8 mouse cellular contexts compared by ENCODE assay signal in genomic region chr5:123747604-123748003, GRCm38 (mm10). TPM values are rescaled to one million over a fixed set of nuclear protein-coding genes. Genes with fewer than 3 reads are reported as not detected.
A peak's percentile ranks its signal among the peaks of the same experiment; 100 is the strongest.
DNase-seq lines count a peak whose midpoint lies in the region; ATAC-seq lines count a peak whose summit lies in the region.

No protein-coding gene starts in this region.

- WGBS in heart, embryonic 16.5 days = 18% methylated on average over 7 of the region's 7 CpGs
- WGBS in hindbrain, embryonic 13.5 days = 27% methylated on average over 7 of the region's 7 CpGs
- WGBS in midbrain, embryonic 14.5 days = 17% methylated on average over 7 of the region's 7 CpGs

- H3K9ac ChIP-seq in heart, embryonic 16.5 days (ENCODE audit: low read length) = peak overlapping the region; percentile 83
- peak overlapping the region; percentile 84 for H3K9ac ChIP-seq in hindbrain, embryonic 13.5 days
- peak overlapping the region; percentile 67 for H3K9ac ChIP-seq in midbrain, embryonic 14.5 days (replicated peaks; ENCODE audit: low read length)

- H3K9me3 ChIP-seq in heart, embryonic 16.5 days (replicated peaks; ENCODE audit: control insufficient read depth, low read length) = no peaks in the 10 kb centered on the region
- H3K9me3 ChIP-seq in hindbrain, embryonic 13.5 days = no peaks in the 10 kb centered on the region
- no peaks in the 10 kb centered on the region for H3K9me3 ChIP-seq in midbrain, embryonic 14.5 days (ENCODE audit: control insufficient read depth, low read length)

- H3K4me3 ChIP-seq in heart, embryonic 16.5 days (ENCODE audit: low read length) = peak overlapping the region; percentile 62
- peak overlapping the region; percentile 72 for H3K4me3 ChIP-seq in hindbrain, embryonic 13.5 days
- peak overlapping the region; percentile 66 for H3K4me3 ChIP-seq in midbrain, embryonic 14.5 days (replicated peaks; ENCODE audit: low read depth, low read length)

- H3K36me3 ChIP-seq in heart, embryonic 16.5 days (ENCODE audit: control insufficient read depth, insufficient read depth) = peaks cover 20% of the 10 kb centered on the region
- peaks cover 21% of the 10 kb centered on the region for H3K36me3 ChIP-seq in hindbrain, embryonic 13.5 days
- H3K36me3 ChIP-seq in midbrain, embryonic 14.5 days (ENCODE audit: control insufficient read depth, insufficient read depth, low read length) = peaks cover 26% of the 10 kb centered on the region

- ATAC-seq in heart, embryonic 16.5 days (replicated peaks; ENCODE audit: extremely low read depth, insufficient read depth, low FRiP score) = no peak
- ATAC-seq in hindbrain, embryonic 13.5 days (ENCODE audit: low FRiP score) = no peak
- ATAC-seq in midbrain, embryonic 14.5 days (ENCODE audit: low FRiP score, low TSS enrichment) = no peak

- no peaks in the 10 kb centered on the region for H3K27me3 ChIP-seq in heart, embryonic 16.5 days (ENCODE audit: control insufficient read depth, insufficient read depth, low read length)
- H3K27me3 ChIP-seq in hindbrain, embryonic 13.5 days = no peaks in the 10 kb centered on the region
- H3K27me3 ChIP-seq in midbrain, embryonic 14.5 days (ENCODE audit: control insufficient read depth, insufficient read depth, low read length) = no peaks in the 10 kb centered on the region

- no peak overlapping the region for H3K27ac ChIP-seq in heart, embryonic 16.5 days (ENCODE audit: low read length)
- no peak overlapping the region for H3K27ac ChIP-seq in hindbrain, embryonic 13.5 days
- H3K27ac ChIP-seq in midbrain, embryonic 14.5 days (replicated peaks; ENCODE audit: low read depth, low read length) = 0 out of 2 replicates have a peak overlapping the region, but pooled peaks have one; percentile 37

- intact Hi-C loops in left cerebral cortex, postnatal 4 days (cut with DNase I) = loop anchor here (2.0 kb wide), 1 partner anchor 159 kb away; the partner anchor contains the start of gene Denr

- DNase-seq in heart, postnatal 4 days = no peak
- DNase-seq in adipocyte (ENCODE audit: low spot score) = peak; percentile 35
- DNase-seq in midbrain, embryonic 14.5 days = peak; percentile 59
- DNase-seq in cerebellum, postnatal 4 days (ENCODE audit: low spot score in 2 of 2) = no peak
- DNase-seq in cerebellum, adult 18-20 months = no peak
- DNase-seq in left cerebral cortex, postnatal 4 days = no peak

- peaks cover 34% of the 10 kb centered on the region for H3K4me1 ChIP-seq in heart, embryonic 16.5 days (ENCODE audit: control insufficient read depth, insufficient read depth, low read length)
- H3K4me1 ChIP-seq in hindbrain, embryonic 13.5 days (replicated peaks) = peaks cover 38% of the 10 kb centered on the region
- H3K4me1 ChIP-seq in midbrain, embryonic 14.5 days (ENCODE audit: control insufficient read depth, insufficient read depth, low read length) = peaks cover 25% of the 10 kb centered on the region

- H3K4me2 ChIP-seq in heart, embryonic 16.5 days (ENCODE audit: low read depth, low read length) = peak overlapping the region; percentile 93
- H3K4me2 ChIP-seq in hindbrain, embryonic 13.5 days = peak overlapping the region; percentile 70
- H3K4me2 ChIP-seq in midbrain, embryonic 14.5 days (ENCODE audit: low read length) = peak overlapping the region; percentile 89

RNA-seq across cellular contexts. Expression of gene Rsrc2, which starts 1.6 kb away (rescaled TPM):
- polyA plus RNA-seq in heart, embryonic 16.5 days (2015; fragmentation: Nextera tagmentation; extraction: Ambion mirVana) = 70.6 and 83.9 TPM in 2 replicates
- total RNA-seq in heart, postnatal 4 days (2021) = 10 to 100 TPM; 56.1 to 58.7 TPM
- polyA plus RNA-seq in hindbrain, embryonic 13.5 days (2015; fragmentation: Nextera tagmentation; extraction: Ambion mirVana) = 169 and 177 TPM in 2 replicates
- 137 and 138 TPM in 2 replicates for polyA plus RNA-seq in midbrain, embryonic 14.5 days (2014; fragmentation: Nextera tagmentation; extraction: Ambion mirVana)
- 10 to 100 TPM; 94.9 to 95.1 TPM for total RNA-seq in left cerebral cortex, postnatal 4 days (2021)

RNA-seq across cellular contexts. Expression of gene Kntc1, which starts 1.9 kb away (rescaled TPM):
- polyA plus RNA-seq in heart, embryonic 16.5 days (2015; fragmentation: Nextera tagmentation; extraction: Ambion mirVana) = 16.4 and 17.8 TPM in 2 replicates
- total RNA-seq in heart, postnatal 4 days (2021) = 10 to 100 TPM; 26.0 to 29.4 TPM
- polyA plus RNA-seq in hindbrain, embryonic 13.5 days (2015; fragmentation: Nextera tagmentation; extraction: Ambion mirVana) = 7.2 and 7.4 TPM in 2 replicates
- 4.0 and 5.6 TPM in 2 replicates for polyA plus RNA-seq in midbrain, embryonic 14.5 days (2014; fragmentation: Nextera tagmentation; extraction: Ambion mirVana)
- 1 to 10 TPM; 7.8 to 8.8 TPM for total RNA-seq in left cerebral cortex, postnatal 4 days (2021)

RNA-seq across cellular contexts. Expression of gene Zcchc8, which starts 26.7 kb away (rescaled TPM):
- 53.5 and 58.5 TPM in 2 replicates for polyA plus RNA-seq in heart, embryonic 16.5 days (2015; fragmentation: Nextera tagmentation; extraction: Ambion mirVana)
- total RNA-seq in heart, postnatal 4 days (2021) = 10 to 100 TPM; 53.1 to 57.6 TPM
- 68.7 and 70.7 TPM in 2 replicates for polyA plus RNA-seq in hindbrain, embryonic 13.5 days (2015; fragmentation: Nextera tagmentation; extraction: Ambion mirVana)
- polyA plus RNA-seq in midbrain, embryonic 14.5 days (2014; fragmentation: Nextera tagmentation; extraction: Ambion mirVana) = 56.5 and 80.0 TPM in 2 replicates
- 10 to 100 TPM; 66.3 to 70.9 TPM for total RNA-seq in left cerebral cortex, postnatal 4 days (2021)

Comparison
In these comparisons a context has a peak if more than half of its experiments do, and no peak if none do; other contexts are left out.
1. DNase-seq: peak in adipocyte (single experiment) and midbrain, embryonic 14.5 days (single experiment); none in heart, postnatal 4 days (single experiment), cerebellum, postnatal 4 days (0 of 2), cerebellum, adult 18-20 months (0 of 2) and left cerebral cortex, postnatal 4 days (single experiment).
2. Peak in every context shown above with its lines, with median percentiles within 50 percentile points of each other: H3K4me2 ChIP-seq, H3K4me3 ChIP-seq and H3K9ac ChIP-seq.